Mouse (Mus musculus): ENCODE measurements around the gene Gp5. TPM values are rescaled to one million over a fixed set of nuclear protein-coding genes. Genes with fewer than 3 reads are reported as not detected.

The Gp5 gene
- polyA plus RNA-seq, 1 experiment from 2014 or later, result 0.28 TPM

- WGBS, result 91% methylated on average over 4 of the region's 4 CpGs
- Histone ChIP-seq H3K27ac (ENCODE audit: low read depth, low read length) (no peak overlapping the region), H3K4me2 (ENCODE audit: low read length) (no peak overlapping the region), H3K9me3 (replicated peaks; ENCODE audit: control insufficient read depth, low read length) (no peaks in the 10 kb centered on the region), H3K36me3 (ENCODE audit: control insufficient read depth, insufficient read depth, low read length) (no peaks in the 10 kb centered on the region), H3K27me3 (replicated peaks; ENCODE audit: control insufficient read depth, insufficient read depth, low read length) (peaks cover 48% of the 10 kb centered on the region), H3K9ac (ENCODE audit: low read length) (no peak overlapping the region), H3K4me1 (ENCODE audit: control insufficient read depth, insufficient read depth, low read length) (peaks cover 13% of the 10 kb centered on the region), H3K4me3 (ENCODE audit: low read depth, low read length) (no peak overlapping the region)
- ATAC-seq (no peak), DNase-seq (ENCODE audit: low spot score) (no peak)
These were observed 4.5 kb downstream of the Gp5 start for GRCm38 (mm10) chr16:30306102-30306501.

GRCm38 (mm10) chr16:30304236-30304635 lies 6.3 kb downstream of the Gp5 start:
- Histone ChIP-seq H3K27ac (ENCODE audit: low read depth, low read length) (no peak overlapping the region), H3K4me3 (ENCODE audit: low read depth, low read length) (no peak overlapping the region), H3K27me3 (replicated peaks; ENCODE audit: control insufficient read depth, insufficient read depth, low read length) (peaks cover 31% of the 10 kb centered on the region), H3K9me3 (replicated peaks; ENCODE audit: control insufficient read depth, low read length) (no peaks in the 10 kb centered on the region), H3K4me2 (ENCODE audit: low read length) (no peak overlapping the region), H3K9ac (ENCODE audit: low read length) (no peak overlapping the region), H3K4me1 (ENCODE audit: control insufficient read depth, insufficient read depth, low read length) (peaks cover 8% of the 10 kb centered on the region), H3K36me3 (ENCODE audit: control insufficient read depth, insufficient read depth, low read length) (no peaks in the 10 kb centered on the region)
- DNase-seq (ENCODE audit: low spot score) (no peak), ATAC-seq (no peak)
- 86% methylated on average over 5 of the region's 5 CpGs for WGBS

GRCm38 (mm10) chr16:30303411-30303810 lies 7.2 kb downstream of the Gp5 start:
- peaks cover 23% of the 10 kb centered on the region; the same call in 1 of the 2 replicates for H3K27me3 ChIP-seq (replicated peaks; ENCODE audit: control insufficient read depth, insufficient read depth, low read length)
- no peak overlapping the region for H3K27ac ChIP-seq (ENCODE audit: low read depth, low read length)
- H3K9me3 ChIP-seq (replicated peaks; ENCODE audit: control insufficient read depth, low read length), result no peaks in the 10 kb centered on the region
- H3K9ac ChIP-seq (ENCODE audit: low read length), result no peak overlapping the region
- ATAC-seq, result no peak
- peaks cover 3% of the 10 kb centered on the region for H3K4me1 ChIP-seq (ENCODE audit: control insufficient read depth, insufficient read depth, low read length)
- no peak overlapping the region for H3K4me3 ChIP-seq (ENCODE audit: low read depth, low read length)
- WGBS, result 82% methylated on average over 2 of the region's 2 CpGs
- no peak for DNase-seq (ENCODE audit: low spot score)
- H3K4me2 ChIP-seq (ENCODE audit: low read length), result no peak overlapping the region
- H3K36me3 ChIP-seq (ENCODE audit: control insufficient read depth, insufficient read depth, low read length), result no peaks in the 10 kb centered on the region

- ATAC-seq, result no peak
- H3K9me3 ChIP-seq (replicated peaks; ENCODE audit: control insufficient read depth, low read length), result no peaks in the 10 kb centered on the region
- peaks cover 16% of the 10 kb centered on the region; the same call in 1 of the 2 replicates for H3K27me3 ChIP-seq (replicated peaks; ENCODE audit: control insufficient read depth, insufficient read depth, low read length)
- H3K4me1 ChIP-seq (ENCODE audit: control insufficient read depth, insufficient read depth, low read length), result no peaks in the 10 kb centered on the region
- no peak for DNase-seq (ENCODE audit: low spot score)
- H3K4me2 ChIP-seq (ENCODE audit: low read length), result no peak overlapping the region
- no peak overlapping the region for H3K27ac ChIP-seq (ENCODE audit: low read depth, low read length)
- 85% methylated on average over 6 of the region's 6 CpGs for WGBS
- no peaks in the 10 kb centered on the region for H3K36me3 ChIP-seq (ENCODE audit: control insufficient read depth, insufficient read depth, low read length)
- no peak overlapping the region for H3K4me3 ChIP-seq (ENCODE audit: low read depth, low read length)
- no peak overlapping the region for H3K9ac ChIP-seq (ENCODE audit: low read length)
These were observed 7.9 kb downstream of the Gp5 start for GRCm38 (mm10) chr16:30302686-30303085.

- WGBS, result 77% methylated on average over 10 of the region's 10 CpGs
- no peak for DNase-seq (ENCODE audit: low spot score)
- Histone ChIP-seq H3K27me3 (replicated peaks; ENCODE audit: control insufficient read depth, insufficient read depth, low read length) (0 out of 2 replicates have a peak, but pooled peaks cover 2% of the 10 kb centered on the region), H3K9me3 (replicated peaks; ENCODE audit: control insufficient read depth, low read length) (no peaks in the 10 kb centered on the region), H3K4me3 (ENCODE audit: low read depth, low read length) (no peak overlapping the region), H3K4me1 (ENCODE audit: control insufficient read depth, insufficient read depth, low read length) (no peaks in the 10 kb centered on the region), H3K36me3 (ENCODE audit: control insufficient read depth, insufficient read depth, low read length) (no peaks in the 10 kb centered on the region), H3K4me2 (ENCODE audit: low read length) (no peak overlapping the region), H3K9ac (ENCODE audit: low read length) (no peak overlapping the region), H3K27ac (ENCODE audit: low read depth, low read length) (no peak overlapping the region)
- no peak for ATAC-seq
These were observed 10.8 kb downstream of the Gp5 start for GRCm38 (mm10) chr16:30299711-30300277.

GRCm38 (mm10) chr16:30297450-30297849 lies 13.1 kb downstream of the Gp5 start:
- H3K4me2 ChIP-seq (ENCODE audit: low read length), result no peak overlapping the region
- no peaks in the 10 kb centered on the region for H3K27me3 ChIP-seq (replicated peaks; ENCODE audit: control insufficient read depth, insufficient read depth, low read length)
- H3K36me3 ChIP-seq (ENCODE audit: control insufficient read depth, insufficient read depth, low read length), result no peaks in the 10 kb centered on the region
- no peak overlapping the region for H3K9ac ChIP-seq (ENCODE audit: low read length)
- H3K4me3 ChIP-seq (ENCODE audit: low read depth, low read length), result no peak overlapping the region
- no peaks in the 10 kb centered on the region for H3K4me1 ChIP-seq (ENCODE audit: control insufficient read depth, insufficient read depth, low read length)
- WGBS, result 81% methylated on average over 7 of the region's 7 CpGs
- DNase-seq (ENCODE audit: low spot score), result no peak
- no peak overlapping the region for H3K27ac ChIP-seq (ENCODE audit: low read depth, low read length)
- H3K9me3 ChIP-seq (replicated peaks; ENCODE audit: control insufficient read depth, low read length), result no peaks in the 10 kb centered on the region
- ATAC-seq, result no peak

GRCm38 (mm10) chr16:30296601-30297275 lies 13.8 kb downstream of the Gp5 start:
- Histone ChIP-seq H3K4me3 (ENCODE audit: low read depth, low read length) (no peak overlapping the region), H3K4me2 (ENCODE audit: low read length) (no peak overlapping the region), H3K4me1 (ENCODE audit: control insufficient read depth, insufficient read depth, low read length) (no peaks in the 10 kb centered on the region), H3K9me3 (replicated peaks; ENCODE audit: control insufficient read depth, low read length) (no peaks in the 10 kb centered on the region), H3K27ac (ENCODE audit: low read depth, low read length) (no peak overlapping the region), H3K9ac (ENCODE audit: low read length) (no peak overlapping the region), H3K27me3 (replicated peaks; ENCODE audit: control insufficient read depth, insufficient read depth, low read length) (no peaks in the 10 kb centered on the region), H3K36me3 (ENCODE audit: control insufficient read depth, insufficient read depth, low read length) (no peaks in the 10 kb centered on the region)
- DNase-seq (ENCODE audit: low spot score), result no peak
- ATAC-seq, result no peak
- WGBS, result 89% methylated on average over 11 of the region's 11 CpGs

GRCm38 (mm10) chr16:30295106-30295505 lies 15.5 kb downstream of the Gp5 start:
- no peaks in the 10 kb centered on the region for H3K9me3 ChIP-seq (replicated peaks; ENCODE audit: control insufficient read depth, low read length)
- no peak overlapping the region for H3K9ac ChIP-seq (ENCODE audit: low read length)
- H3K27me3 ChIP-seq (replicated peaks; ENCODE audit: control insufficient read depth, insufficient read depth, low read length), result no peaks in the 10 kb centered on the region
- DNase-seq (ENCODE audit: low spot score) (no peak), ATAC-seq (no peak)
- no peak overlapping the region for H3K4me3 ChIP-seq (ENCODE audit: low read depth, low read length)
- H3K4me2 ChIP-seq (ENCODE audit: low read length), result no peak overlapping the region
- WGBS, result 90% methylated on average over 7 of the region's 7 CpGs
- H3K4me1 ChIP-seq (ENCODE audit: control insufficient read depth, insufficient read depth, low read length), result no peaks in the 10 kb centered on the region
- H3K27ac ChIP-seq (ENCODE audit: low read depth, low read length), result no peak overlapping the region
- H3K36me3 ChIP-seq (ENCODE audit: control insufficient read depth, insufficient read depth, low read length), result no peaks in the 10 kb centered on the region

GRCm38 (mm10) chr16:30290436-30290835 lies 20.1 kb downstream of the Gp5 start:
- Histone ChIP-seq H3K27ac (ENCODE audit: low read depth, low read length) (no peak overlapping the region), H3K27me3 (replicated peaks; ENCODE audit: control insufficient read depth, insufficient read depth, low read length) (no peaks in the 10 kb centered on the region), H3K4me2 (ENCODE audit: low read length) (no peak overlapping the region), H3K4me1 (ENCODE audit: control insufficient read depth, insufficient read depth, low read length) (no peaks in the 10 kb centered on the region), H3K9ac (ENCODE audit: low read length) (no peak overlapping the region), H3K9me3 (replicated peaks; ENCODE audit: control insufficient read depth, low read length) (no peaks in the 10 kb centered on the region), H3K4me3 (ENCODE audit: low read depth, low read length) (no peak overlapping the region), H3K36me3 (ENCODE audit: control insufficient read depth, insufficient read depth, low read length) (no peaks in the 10 kb centered on the region)
- 77% methylated on average over 6 of the region's 6 CpGs for WGBS
- ATAC-seq (no peak), DNase-seq (ENCODE audit: low spot score) (no peak)

Measured in forebrain, embryonic 14.5 days (tissue).